Mouse (Mus musculus): Measurements from ENCODE around the gene Senp6.

- TF ChIP-seq CEBPB (IDR thresholded peaks at IDR 0.05; ENCODE audit: low read depth) (no peak), CTCF (IDR thresholded peaks at IDR 0.05; ENCODE audit: control insufficient read depth, insufficient read depth, insufficient read length) (no peak), USF1 (IDR thresholded peaks at IDR 0.05; ENCODE audit: low read depth) (no peak), FOSL1 (IDR thresholded peaks at IDR 0.05; ENCODE audit: insufficient read depth, low read length, poor library complexity, severe bottlenecking) (no peak), MYOD1 (IDR thresholded peaks at IDR 0.05; ENCODE audit: control insufficient read depth, insufficient read length, low read depth) (no peak), MYOG (IDR thresholded peaks at IDR 0.05; ENCODE audit: control insufficient read depth, extremely low read depth, insufficient read length) (no peak), MAX (IDR thresholded peaks at IDR 0.05) (no peak)
Observed at GRCm38 (mm10) chr9:80037997-80038383, 28.7 kb upstream of the Senp6 start.
